Mouse (Mus musculus) splenic B cell, adult 2 months (primary cell): Measurements from ENCODE around the gene Dab1.

Experiments used
- DNase-seq: peaks from one replicate; pipeline ENCODE4 v3.0.0-alpha.2; 2011; ENCODE audit warnings: low read depth, low spot score
- H3K27me3 ChIP-seq: 2 replicates; pipeline ENCODE4 v1.6.1; 2012; ENCODE audit warnings: mild to moderate bottlenecking, low read length, moderate library complexity, mixed read lengths; ENCODE audit not compliant: control insufficient read depth, poor library complexity, insufficient read depth, severe bottlenecking
- H3K36me3 ChIP-seq: 2 replicates; pipeline ENCODE4 v1.6.1; 2012; ENCODE audit warnings: mild to moderate bottlenecking, low read length, moderate library complexity, mixed read lengths; ENCODE audit not compliant: control insufficient read depth, poor library complexity, insufficient read depth, severe bottlenecking

The Dab1 gene

GRCm38 (mm10) chr4:104714925-104715519 is 1095.9 kb downstream of the Dab1 start:
- Histone ChIP-seq H3K36me3 (no peaks in the 10 kb centered on the region), H3K27me3 (no peaks in the 10 kb centered on the region)
- DNase-seq = no peak

- H3K36me3 ChIP-seq = no peaks in the 10 kb centered on the region
- DNase-seq = no peak
- H3K27me3 ChIP-seq = no peaks in the 10 kb centered on the region
Measured at GRCm38 (mm10) chr4:104715857-104716256, 1096.7 kb downstream of the Dab1 start.

- H3K36me3 ChIP-seq = no peaks in the 10 kb centered on the region
- no peak for DNase-seq
- no peaks in the 10 kb centered on the region for H3K27me3 ChIP-seq
Measured at GRCm38 (mm10) chr4:104716506-104716905, 1097.3 kb downstream of the Dab1 start.

- Histone ChIP-seq H3K27me3 (no peaks in the 10 kb centered on the region), H3K36me3 (no peaks in the 10 kb centered on the region)
- DNase-seq = no peak
Measured at GRCm38 (mm10) chr4:104718973-104719795, 1100.0 kb downstream of the Dab1 start.

- no peaks in the 10 kb centered on the region for H3K27me3 ChIP-seq
- H3K36me3 ChIP-seq = no peaks in the 10 kb centered on the region
- DNase-seq = no peak
Measured at GRCm38 (mm10) chr4:104723527-104724045, 1104.4 kb downstream of the Dab1 start.

- no peak for DNase-seq
- Histone ChIP-seq H3K27me3 (no peaks in the 10 kb centered on the region), H3K36me3 (no peaks in the 10 kb centered on the region)
Measured at GRCm38 (mm10) chr4:104724258-104724657, 1105.1 kb downstream of the Dab1 start.

GRCm38 (mm10) chr4:104725673-104726072 is 1106.5 kb downstream of the Dab1 start:
- no peak for DNase-seq
- Histone ChIP-seq H3K36me3 (no peaks in the 10 kb centered on the region), H3K27me3 (no peaks in the 10 kb centered on the region)

GRCm38 (mm10) chr4:104729185-104729584 is 1110.0 kb downstream of the Dab1 start:
- Histone ChIP-seq H3K36me3 (no peaks in the 10 kb centered on the region), H3K27me3 (no peaks in the 10 kb centered on the region)
- no peak for DNase-seq

GRCm38 (mm10) chr4:104746500-104746899 is 1127.3 kb downstream of the Dab1 start:
- no peak for DNase-seq
- no peaks in the 10 kb centered on the region for H3K27me3 ChIP-seq
- no peaks in the 10 kb centered on the region for H3K36me3 ChIP-seq

GRCm38 (mm10) chr4:104754090-104754489 is 1134.9 kb downstream of the Dab1 start:
- no peaks in the 10 kb centered on the region for H3K27me3 ChIP-seq
- DNase-seq = no peak
- H3K36me3 ChIP-seq = no peaks in the 10 kb centered on the region

GRCm38 (mm10) chr4:104760878-104761624 is 1141.9 kb downstream of the Dab1 start:
- Histone ChIP-seq H3K27me3 (no peaks in the 10 kb centered on the region), H3K36me3 (no peaks in the 10 kb centered on the region)
- DNase-seq = no peak

GRCm38 (mm10) chr4:104766065-104766464 is 1146.9 kb downstream of the Dab1 start, which contains the start of gene C8b:
Gene C8b, plus strand, starts transcription at chr4:104766317.
- H3K36me3 ChIP-seq = no peaks in the 10 kb centered on the region
- H3K27me3 ChIP-seq = no peaks in the 10 kb centered on the region
- no peak for DNase-seq

GRCm38 (mm10) chr4:104768190-104768589 is 1149.0 kb downstream of the Dab1 start:
- no peak for DNase-seq
- no peaks in the 10 kb centered on the region for H3K27me3 ChIP-seq

GRCm38 (mm10) chr4:104769602-104770001 is 1150.4 kb downstream of the Dab1 start:
- no peak for DNase-seq
- H3K27me3 ChIP-seq = no peaks in the 10 kb centered on the region
- H3K36me3 ChIP-seq = no peaks in the 10 kb centered on the region

More at GRCm38 (mm10) chr4:104768190-104768589, 1149.0 kb downstream of the Dab1 start:
- no peaks in the 10 kb centered on the region for H3K36me3 ChIP-seq

- Histone ChIP-seq H3K27me3 (no peaks in the 10 kb centered on the region), H3K36me3 (no peaks in the 10 kb centered on the region)
- no peak for DNase-seq
Measured at GRCm38 (mm10) chr4:104770331-104770730, 1151.2 kb downstream of the Dab1 start.
